Mouse (Mus musculus) heart, postnatal 0 days (tissue): ENCODE results near the gene Iqcj.

ENCODE experiments used
- CTCF ChIP-seq: IDR thresholded peaks from 2 replicates; pipeline ENCODE4 v1.5.1; 2016; ENCODE audit warnings: antibody characterized with exemption, control low read depth, low read depth
- EP300 ChIP-seq: IDR thresholded peaks from 2 replicates; pipeline ENCODE4 v1.6.1; 2016; ENCODE audit warnings: antibody characterized with exemption, low read depth

- TF ChIP-seq CTCF, result no peak
- TF ChIP-seq EP300, result no peak
Observed at GRCm38 (mm10) chr3:67952517-67952940, 60.5 kb downstream of the Iqcj start.
